Mouse (Mus musculus) macrophage (primary cell): ENCODE measurements around the gene Padi3. TPM values are rescaled to one million over a fixed set of nuclear protein-coding genes. Genes with fewer than 3 reads are reported as not detected.

Experiments
- H3K27ac ChIP-seq: fragments of 350-480 bp; formaldehyde crosslinking; 2 replicates; pipeline ENCODE4 v1.9.0; 2021
- H3K36me3 ChIP-seq: fragments of 350-480 bp; formaldehyde crosslinking; 2 replicates; pipeline ENCODE4 v1.9.0; 2021; ENCODE audit errors: inconsistent target
- H3K4me3 ChIP-seq: fragments of 350-480 bp; formaldehyde crosslinking; 2 replicates; pipeline ENCODE4 v1.9.0; 2021; ENCODE audit errors: inconsistent target
- H3K79me2 ChIP-seq: fragments of 350-480 bp; formaldehyde crosslinking; 2 replicates; pipeline ENCODE4 v1.9.0; 2021; ENCODE audit errors: inconsistent target
- WGBS: methylation state at CpG from one replicate; pipeline ENCODE4 v1.1.7; 2026; ENCODE audit warnings: inconsistent platforms; ENCODE audit not compliant: missing documents; 5-methylcytosine and 5-hydroxymethylcytosine counted together
- polyA plus RNA-seq: library from polyadenylated mRNA; stranded (reverse); fragments of 250-400 nt; gene quantifications from 3 replicates; pipeline ENCODE4 v1.2.4, GENCODE M21; 2018; ENCODE audit warnings: inconsistent platforms

Padi3 gene
- polyA plus RNA-seq, 1 experiment from 2014 or later, result 0.11 TPM

GRCm38 (mm10) chr4:140776623-140777022, 33.8 kb downstream of the Padi3 start:
- H3K79me2 ChIP-seq, result no peaks in the 10 kb centered on the region; the same call in 1 of the 2 replicates
- no peak overlapping the region for H3K27ac ChIP-seq
- H3K4me3 ChIP-seq, result no peak overlapping the region
- H3K36me3 ChIP-seq, result no peaks in the 10 kb centered on the region
- WGBS, result 90% methylated on average over 13 of the region's 13 CpGs

DNA sequence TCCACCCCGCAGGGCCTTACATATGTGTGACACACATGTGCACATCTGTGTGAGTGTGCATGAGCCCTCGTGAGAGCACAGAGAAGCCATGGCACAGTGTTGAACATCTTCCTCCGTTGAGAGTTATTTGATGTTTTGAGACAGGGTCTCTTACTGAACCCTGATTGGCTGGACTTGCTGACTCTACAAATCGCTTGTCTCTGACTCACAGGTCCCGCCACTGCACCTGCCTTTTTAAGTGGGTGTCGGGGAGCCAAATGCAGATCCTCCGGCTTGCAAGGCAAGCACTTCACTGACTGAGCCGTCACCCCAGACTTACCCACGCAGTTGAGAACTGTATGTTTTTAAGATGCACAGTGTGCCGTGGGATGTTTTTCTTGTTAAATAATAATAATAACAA, 34.6 kb downstream of the Padi3 start:
- Histone ChIP-seq H3K79me2 (no peaks in the 10 kb centered on the region; the same call in 1 of the 2 replicates), H3K36me3 (no peaks in the 10 kb centered on the region), H3K4me3 (no peak overlapping the region), H3K27ac (no peak overlapping the region)
- 94% methylated on average over 10 of the region's 10 CpGs for WGBS

- Histone ChIP-seq H3K27ac (no peak overlapping the region), H3K4me3 (no peak overlapping the region), H3K79me2 (no peaks in the 10 kb centered on the region; the same call in 1 of the 2 replicates), H3K36me3 (no peaks in the 10 kb centered on the region)
- WGBS, result 92% methylated on average over 9 of the region's 9 CpGs
Measured at GRCm38 (mm10) chr4:140774893-140775292, 35.6 kb downstream of the Padi3 start.

DNA sequence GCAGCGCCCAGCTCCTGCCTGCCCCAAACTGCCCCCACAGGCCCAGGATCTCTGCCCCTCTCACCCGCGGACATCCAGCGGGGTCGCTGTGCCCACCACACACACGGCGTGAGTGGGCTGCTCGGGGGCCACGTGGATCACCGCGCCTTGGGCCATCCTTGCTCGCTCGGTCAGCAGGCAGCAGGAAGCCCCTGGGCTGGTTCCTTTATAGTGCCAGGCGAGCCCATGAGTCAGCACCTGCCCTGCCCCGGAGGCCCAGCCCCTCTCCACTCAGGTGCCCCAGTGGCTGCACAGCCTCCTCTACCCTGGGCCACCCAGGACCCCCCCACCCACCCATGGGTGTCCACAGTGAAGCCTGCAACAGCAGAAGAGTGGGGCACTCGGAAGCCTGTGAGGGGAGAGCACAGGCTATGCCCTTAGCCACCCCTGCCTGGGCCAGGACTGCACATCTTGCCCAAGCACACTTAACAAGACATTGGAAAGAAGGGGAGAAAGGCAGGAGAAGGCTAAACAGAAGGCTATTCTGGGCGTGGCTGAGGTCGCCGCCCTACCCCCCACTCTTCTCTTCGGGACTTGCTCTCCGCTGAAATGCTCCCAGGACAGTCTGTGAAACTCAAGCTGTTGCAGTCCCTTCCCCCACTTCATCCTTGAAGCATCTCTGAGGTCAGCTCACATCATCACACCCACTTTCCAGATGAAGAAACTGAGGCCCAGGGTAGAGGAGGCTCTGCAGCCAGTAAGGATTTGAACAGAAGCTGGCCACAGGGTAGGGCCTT, 36.2 kb downstream of the Padi3 start, which contains the start of gene Padi4:
Gene Padi4, minus strand, starts transcription at position 212 of the 776 bp plus-strand sequence.
- H3K4me3 ChIP-seq, result no peak within 1 kb of the TSS
- WGBS, result 51% methylated on average over 21 of the region's 21 CpGs
- H3K36me3 ChIP-seq, result no peaks in the 10 kb centered on the region
- H3K27ac ChIP-seq, result no peak within 1 kb of the TSS
- H3K79me2 ChIP-seq, result no peaks in the 10 kb centered on the region; the same call in 1 of the 2 replicates

- WGBS, result 7% methylated on average over 4 of the region's 4 CpGs
- peak overlapping the region; percentile 63 for H3K27ac ChIP-seq
Measured at GRCm38 (mm10) chr4:140771091-140771490, 39.4 kb downstream of the Padi3 start.

DNA sequence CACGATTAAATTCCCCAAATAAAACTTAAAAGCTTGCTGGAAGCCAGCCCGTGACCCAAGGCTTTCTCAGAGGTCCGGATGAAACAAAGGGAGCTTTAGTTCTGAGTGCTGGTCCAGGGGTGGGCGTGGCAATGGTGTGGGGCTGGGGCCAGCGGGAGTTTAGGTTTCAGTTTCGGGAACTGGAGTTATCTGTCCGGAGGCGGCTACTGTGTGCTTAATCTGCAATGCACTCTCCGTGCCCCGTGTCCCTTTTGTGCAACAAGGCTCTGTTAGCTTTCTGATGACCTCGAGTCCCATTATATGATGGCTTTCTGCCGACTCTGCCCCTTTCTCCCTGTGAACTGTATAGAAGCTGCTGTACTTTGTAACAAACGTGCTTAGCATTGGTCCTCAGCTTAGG, 40.0 kb downstream of the Padi3 start:
- Histone ChIP-seq H3K4me3 (peak overlapping the region; percentile 16), H3K27ac (peak overlapping the region; percentile 74), H3K79me2 (no peaks in the 10 kb centered on the region; the same call in 1 of the 2 replicates), H3K36me3 (no peaks in the 10 kb centered on the region)
- WGBS, result 14% methylated on average over 13 of the region's 13 CpGs

More at GRCm38 (mm10) chr4:140771091-140771490, 39.4 kb downstream of the Padi3 start:
- Histone ChIP-seq H3K79me2 (no peaks in the 10 kb centered on the region; the same call in 1 of the 2 replicates), H3K4me3 (no peak overlapping the region), H3K36me3 (no peaks in the 10 kb centered on the region)

DNA sequence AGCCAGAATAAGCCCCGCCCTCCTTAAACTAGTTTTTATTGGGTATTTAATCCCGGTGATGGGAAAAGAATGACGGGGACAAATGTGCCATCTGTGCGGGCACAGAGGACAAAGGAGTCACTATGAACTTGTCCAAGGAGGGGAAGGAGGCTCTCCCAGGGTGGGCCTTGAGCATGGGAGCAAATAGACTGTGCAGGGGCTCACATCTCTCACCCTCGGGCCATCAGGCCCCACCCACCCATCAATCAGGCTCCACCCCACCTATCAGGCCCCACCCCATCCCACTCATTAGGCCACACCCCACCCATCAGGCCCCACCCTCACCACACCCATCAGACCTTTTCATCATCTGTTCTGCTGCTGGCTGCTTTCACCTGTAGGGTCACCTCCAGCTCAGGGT, 41.5 kb downstream of the Padi3 start:
- H3K79me2 ChIP-seq, result no peaks in the 10 kb centered on the region; the same call in 1 of the 2 replicates
- no peak overlapping the region for H3K27ac ChIP-seq
- H3K36me3 ChIP-seq, result no peaks in the 10 kb centered on the region
- 94% methylated on average over 5 of the region's 5 CpGs for WGBS
- H3K4me3 ChIP-seq, result no peak overlapping the region

DNA sequence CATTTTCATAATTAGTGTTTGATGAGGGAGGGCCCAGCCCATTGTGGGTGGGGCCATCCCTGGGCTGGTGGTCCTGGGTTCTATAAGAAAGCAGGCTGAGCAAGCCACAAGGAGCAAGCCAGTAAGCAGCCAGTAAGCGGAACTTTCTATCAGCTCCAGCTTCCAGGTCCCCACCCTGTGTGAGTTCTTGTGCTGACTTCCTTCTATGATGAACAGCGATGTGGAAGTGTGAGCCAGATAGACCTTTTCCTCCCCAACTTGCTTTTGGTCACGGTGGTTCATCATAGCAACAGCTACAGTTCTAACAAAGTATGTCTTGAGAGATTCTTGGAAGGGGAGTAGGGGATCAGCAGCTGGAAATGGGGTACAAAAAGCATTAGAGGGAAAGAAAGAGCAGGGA, 44.5 kb downstream of the Padi3 start:
- Histone ChIP-seq H3K36me3 (no peaks in the 10 kb centered on the region), H3K27ac (peak overlapping the region; percentile 34; the same call in 1 of the 2 replicates), H3K4me3 (no peak overlapping the region), H3K79me2 (no peaks in the 10 kb centered on the region)
- WGBS, result 50% methylated on average over 3 of the region's 3 CpGs

DNA sequence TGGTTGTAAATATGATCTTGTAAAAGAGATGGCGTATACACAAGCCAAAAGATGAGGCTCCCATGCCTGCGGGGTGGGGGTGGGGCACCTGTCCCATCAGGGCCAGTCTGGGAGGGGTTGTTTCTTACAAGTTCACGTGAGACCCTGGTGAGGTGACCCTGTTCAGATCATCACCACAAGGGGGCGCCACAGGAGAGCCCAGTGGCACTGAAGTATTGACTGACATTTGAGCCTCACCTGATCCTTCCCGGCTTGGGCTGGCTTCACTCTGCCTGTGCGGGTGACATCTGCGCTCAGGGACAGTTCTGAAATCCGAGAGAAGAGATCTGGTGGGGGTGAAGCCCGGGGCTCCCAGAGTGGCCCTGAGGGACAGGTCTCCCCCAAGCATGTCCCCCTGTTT, 47.3 kb downstream of the Padi3 start:
- Histone ChIP-seq H3K79me2 (no peaks in the 10 kb centered on the region), H3K4me3 (no peak overlapping the region), H3K27ac (no peak overlapping the region), H3K36me3 (no peaks in the 10 kb centered on the region)
- WGBS, result 54% methylated on average over 9 of the region's 9 CpGs

GRCm38 (mm10) chr4:140761601-140762000, 48.8 kb downstream of the Padi3 start:
- Histone ChIP-seq H3K79me2 (no peaks in the 10 kb centered on the region), H3K36me3 (no peaks in the 10 kb centered on the region), H3K27ac (no peak overlapping the region), H3K4me3 (no peak overlapping the region)
- WGBS, result 97% methylated on average over 7 of the region's 7 CpGs

- WGBS, result 88% methylated on average over 3 of the region's 3 CpGs
- Histone ChIP-seq H3K79me2 (no peaks in the 10 kb centered on the region), H3K36me3 (no peaks in the 10 kb centered on the region), H3K4me3 (no peak overlapping the region), H3K27ac (no peak overlapping the region)
Measured at GRCm38 (mm10) chr4:140755811-140756210, 54.6 kb downstream of the Padi3 start.

DNA sequence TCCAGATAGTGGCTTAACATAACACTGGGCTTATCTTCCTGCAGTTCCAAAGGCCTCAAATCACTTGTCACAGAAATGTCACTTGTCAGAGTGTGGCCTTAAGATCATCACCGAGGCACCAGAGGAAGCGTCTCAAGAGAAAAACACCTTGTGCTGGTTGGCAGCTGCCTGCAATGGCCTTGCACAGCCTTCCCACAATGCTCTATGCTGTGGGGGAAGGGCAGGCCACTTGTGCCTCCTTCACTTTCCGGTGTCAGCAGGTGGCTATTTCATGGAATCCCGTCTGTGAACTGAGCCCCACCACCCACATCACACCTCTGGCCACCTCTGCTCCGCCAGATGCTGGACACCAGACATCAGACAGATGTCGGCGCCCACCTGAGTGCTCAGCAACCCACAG, 57.1 kb downstream of the Padi3 start:
- WGBS, result 87% methylated on average over 7 of the region's 7 CpGs

DNA sequence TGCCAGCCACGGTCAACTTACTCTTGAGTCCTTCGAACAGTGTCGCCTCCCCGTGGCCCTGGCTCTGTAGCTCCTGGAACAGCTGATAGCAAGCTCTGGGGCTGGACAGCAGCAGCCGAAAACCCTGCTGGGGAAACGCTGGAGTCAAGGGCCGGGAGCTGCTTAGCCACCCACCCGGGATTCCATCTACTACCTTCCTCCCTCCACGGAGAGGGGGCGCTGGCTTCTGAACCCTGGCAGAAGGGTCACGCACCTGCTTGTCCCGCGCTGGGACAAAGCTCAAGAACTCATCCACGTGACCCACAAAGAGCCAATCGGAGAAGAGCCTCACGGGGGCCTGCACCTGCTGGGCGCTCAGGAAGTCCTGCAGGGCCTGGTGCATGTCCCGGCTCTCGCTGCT, 60.1 kb downstream of the Padi3 start:
- no peaks in the 10 kb centered on the region for H3K36me3 ChIP-seq
- no peak overlapping the region for H3K27ac ChIP-seq
- no peak overlapping the region for H3K4me3 ChIP-seq
- H3K79me2 ChIP-seq, result no peaks in the 10 kb centered on the region
- WGBS, result 46% methylated on average over 19 of the region's 19 CpGs

More for the DNA sequence above, 57.1 kb downstream of the Padi3 start:
- H3K36me3 ChIP-seq, result no peaks in the 10 kb centered on the region
- no peak overlapping the region for H3K27ac ChIP-seq
- H3K79me2 ChIP-seq, result no peaks in the 10 kb centered on the region
- no peak overlapping the region for H3K4me3 ChIP-seq

DNA sequence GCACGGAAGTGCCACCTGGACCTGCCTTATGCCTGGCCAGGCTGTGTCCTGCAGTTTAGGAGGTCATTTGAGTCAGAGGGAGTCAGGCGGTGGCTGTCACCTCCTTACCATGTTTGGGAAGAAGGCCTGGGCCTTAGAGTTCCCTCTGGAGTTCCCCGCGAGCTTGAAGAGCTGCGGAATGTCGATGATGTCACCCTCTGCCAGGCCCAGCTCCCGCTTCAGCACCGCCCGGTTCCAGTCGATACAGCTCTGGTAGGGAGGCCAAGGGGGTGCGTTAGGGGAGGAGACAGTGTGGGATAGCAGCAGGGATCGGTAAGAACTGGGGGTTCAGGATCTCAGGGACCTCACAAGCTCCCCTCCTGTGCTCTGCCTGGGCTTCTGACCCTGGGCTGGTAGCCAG, 62.5 kb downstream of the Padi3 start:
- H3K36me3 ChIP-seq, result no peaks in the 10 kb centered on the region
- H3K4me3 ChIP-seq, result no peak overlapping the region
- WGBS, result 89% methylated on average over 12 of the region's 12 CpGs
- no peaks in the 10 kb centered on the region for H3K79me2 ChIP-seq
- H3K27ac ChIP-seq, result no peak overlapping the region

DNA sequence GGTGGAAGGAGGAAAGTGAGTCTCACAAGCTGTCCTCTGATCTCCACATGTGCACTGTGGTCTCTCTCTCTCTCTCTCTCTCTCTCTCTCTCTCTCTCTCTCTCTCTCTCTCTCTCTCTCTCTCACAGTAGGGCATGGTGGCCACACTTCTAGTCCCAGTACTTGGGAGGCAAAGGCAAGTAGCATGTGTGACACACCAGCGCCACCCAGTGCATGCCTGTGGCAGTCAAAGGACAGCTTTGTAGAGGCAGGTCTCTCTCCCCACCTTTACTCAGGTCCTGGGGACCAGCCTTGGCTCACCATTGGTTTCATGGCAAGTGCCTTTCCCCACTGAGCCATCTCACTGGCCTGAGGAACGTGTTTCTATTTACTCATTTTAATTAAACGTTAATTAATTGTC, 65.8 kb downstream of the Padi3 start:
- 9% methylated on average over 3 of the region's 3 CpGs for whole genome bisulfite sequencing

More for the DNA sequence above, 65.8 kb downstream of the Padi3 start:
- Histone ChIP-seq H3K36me3 (no peaks in the 10 kb centered on the region), H3K27ac (no peak overlapping the region), H3K79me2 (no peaks in the 10 kb centered on the region), H3K4me3 (no peak overlapping the region)
